Mouse (Mus musculus): Measurements from ENCODE around the gene Pnliprp2.

DNA sequence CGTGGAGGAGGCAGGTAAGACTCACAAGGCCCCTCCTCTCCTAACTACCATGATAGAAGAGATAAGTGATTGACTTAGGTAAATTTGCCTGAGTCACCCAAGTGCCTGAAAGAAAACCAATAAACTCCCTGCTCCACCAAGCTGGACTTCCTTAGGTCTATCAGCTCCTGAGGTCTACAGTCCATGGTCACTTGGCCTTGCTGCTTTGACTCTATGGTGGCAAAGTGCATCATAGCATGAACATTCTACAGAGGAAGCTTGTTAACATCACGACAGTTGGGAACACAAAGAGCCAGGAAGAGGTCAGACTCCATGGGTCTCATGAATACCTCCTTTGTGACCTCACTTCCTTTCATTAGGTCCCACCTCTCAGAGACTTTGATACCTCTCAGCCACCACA is 8.0 kb upstream of the Pnliprp2 start:
- no peak for TF ChIP-seq CHD2 (IDR thresholded peaks at IDR 0.05; ENCODE audit: low read length)
- no peak for TF ChIP-seq MAFK (IDR thresholded peaks at IDR 0.05; ENCODE audit: borderline replicate concordance, low read depth, low read length)
- TF ChIP-seq POLR2A (IDR thresholded peaks at IDR 0.05; ENCODE audit: control insufficient read depth in 1 of 2, insufficient read depth in 1 of 2, low read depth in 1 of 2, low read length in 2 of 2, poor library complexity in 1 of 2), result no peak
- TF ChIP-seq ETS1 (IDR thresholded peaks at IDR 0.05; ENCODE audit: low read depth, low read length), result no peak
- TF ChIP-seq CTCF (IDR thresholded peaks at IDR 0.05 in 2 of 3, conservative IDR thresholded peaks at IDR 0.05 in 1 of 3; ENCODE audit: control insufficient read depth in 1 of 3, insufficient read depth in 1 of 3, low read depth in 2 of 3, low read length in 3 of 3, poor library complexity in 1 of 3, severe bottlenecking in 1 of 3), result no peak
- no peak for TF ChIP-seq POLR2AphosphoS5 (IDR thresholded peaks at IDR 0.05; ENCODE audit: borderline replicate concordance, low read depth, low read length)
